Mouse (Mus musculus): Measurements from ENCODE around the gene CN725425.

CN725425 gene

DNA sequence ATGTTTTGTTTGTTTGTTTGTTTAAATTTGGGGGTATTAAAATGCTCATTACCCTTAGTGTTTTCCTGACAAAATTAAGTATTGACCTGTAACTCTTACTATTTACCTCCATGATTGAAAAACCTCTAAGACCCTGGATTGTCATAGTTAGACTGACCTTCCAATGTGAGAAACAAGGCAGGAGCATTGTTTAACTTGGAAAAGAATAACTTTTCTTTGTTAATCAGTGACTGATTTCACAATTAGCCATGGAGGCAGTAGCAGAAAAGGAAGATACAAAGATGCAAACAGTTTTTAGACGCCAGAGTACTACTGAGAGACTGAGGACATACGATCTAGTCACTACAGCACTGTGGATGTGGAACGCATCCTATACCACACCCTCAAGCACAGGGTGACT, 4.2 kb downstream of the CN725425 start:
- DNase-seq (ENCODE audit: extremely low read depth, insufficient read length, low spot score), result no peak

DNA sequence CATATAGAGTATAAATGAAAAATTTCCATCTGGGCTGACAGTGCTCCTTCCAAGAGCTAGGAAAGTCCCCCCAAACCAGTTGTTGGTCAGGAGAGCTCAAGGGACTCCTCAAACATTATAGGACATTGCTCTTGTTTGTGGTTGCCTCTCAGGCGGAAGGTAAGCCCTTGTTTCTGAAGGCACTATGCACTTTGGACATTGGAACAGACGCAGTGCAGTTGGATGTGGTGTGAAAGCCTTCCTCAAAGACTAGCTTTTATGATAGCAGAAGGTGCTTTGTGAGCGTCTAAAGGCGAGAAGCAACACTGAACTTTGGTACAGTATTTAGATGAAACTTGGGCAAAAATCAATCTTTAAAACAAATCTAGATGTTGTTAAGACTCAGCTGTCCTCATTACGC, 7.2 kb downstream of the CN725425 start:
- DNase-seq (ENCODE audit: extremely low read depth, insufficient read length, low spot score), result no peak

DNA sequence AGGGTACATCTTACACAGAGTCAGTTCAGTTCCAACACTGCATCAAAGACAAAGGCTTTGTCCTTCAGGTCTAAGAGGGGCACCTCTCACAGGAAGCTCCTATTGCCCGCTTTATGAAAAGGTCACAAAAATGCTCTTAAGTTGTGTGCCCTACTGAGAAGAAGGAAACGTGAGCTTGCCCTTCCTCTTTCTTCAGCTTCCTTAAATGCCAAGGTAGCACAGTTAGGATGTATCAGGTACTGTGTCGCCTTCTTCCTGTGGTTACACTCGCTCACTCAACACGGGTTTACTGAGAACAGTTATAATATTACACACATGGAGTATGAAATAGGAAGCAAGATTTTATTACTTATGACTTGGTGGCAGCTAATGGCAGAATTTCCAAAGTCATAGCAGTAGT, 38.0 kb downstream of the CN725425 start:
- no peak for DNase-seq (ENCODE audit: extremely low read depth, insufficient read length, low spot score)

DNA sequence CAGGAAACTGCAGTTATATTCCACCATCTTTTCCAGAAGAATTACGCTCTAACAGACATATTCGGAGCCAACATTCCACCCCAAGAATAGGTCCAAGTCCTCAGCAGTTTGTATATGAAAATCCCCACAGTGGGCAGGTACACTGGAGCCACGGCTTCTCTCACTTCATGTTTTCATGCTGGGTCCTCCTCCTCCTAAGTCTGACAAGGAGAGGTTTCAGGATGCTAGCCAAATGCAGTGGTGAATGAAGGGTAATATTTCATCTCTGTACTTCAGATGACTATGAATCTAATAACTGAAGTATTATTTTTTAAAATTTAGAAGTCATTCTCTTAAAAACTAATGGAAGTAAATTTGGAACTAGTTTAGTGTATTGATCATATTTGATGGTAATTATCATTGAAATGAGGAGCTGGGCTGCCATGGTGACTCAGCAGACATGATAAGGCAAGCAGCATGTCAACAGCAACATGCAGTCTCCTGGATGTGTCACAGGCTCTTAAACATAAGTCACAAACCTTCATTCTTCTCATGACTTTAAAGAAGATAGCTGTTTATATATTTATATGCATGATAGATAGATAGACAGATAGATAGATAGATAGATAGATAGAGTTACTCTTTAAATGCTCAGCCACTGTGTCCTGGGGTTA, 41.5 kb downstream of the CN725425 start:
- DNase-seq (ENCODE audit: extremely low read depth, insufficient read length, low spot score), result no peak

DNA sequence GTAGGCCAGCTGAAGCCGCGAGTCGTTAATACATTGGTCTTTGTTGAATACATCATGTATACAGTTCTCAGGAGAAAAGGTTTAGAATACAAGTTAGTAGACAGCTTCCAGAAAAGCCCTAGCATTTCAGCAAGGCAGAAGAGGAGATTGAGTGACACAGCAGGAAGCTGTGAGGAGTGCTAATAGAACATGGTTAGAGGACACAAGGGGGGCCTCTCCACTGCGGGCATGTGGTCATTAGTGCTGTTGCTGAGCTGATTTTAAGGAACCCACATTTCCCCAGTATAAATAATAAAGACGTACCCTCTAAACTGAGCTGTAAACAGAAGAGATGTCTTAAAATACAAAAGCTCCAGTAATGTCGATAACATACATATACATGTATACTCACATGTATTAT, 51.5 kb downstream of the CN725425 start:
- DNase-seq (ENCODE audit: extremely low read depth, insufficient read length, low spot score), result no peak

DNA sequence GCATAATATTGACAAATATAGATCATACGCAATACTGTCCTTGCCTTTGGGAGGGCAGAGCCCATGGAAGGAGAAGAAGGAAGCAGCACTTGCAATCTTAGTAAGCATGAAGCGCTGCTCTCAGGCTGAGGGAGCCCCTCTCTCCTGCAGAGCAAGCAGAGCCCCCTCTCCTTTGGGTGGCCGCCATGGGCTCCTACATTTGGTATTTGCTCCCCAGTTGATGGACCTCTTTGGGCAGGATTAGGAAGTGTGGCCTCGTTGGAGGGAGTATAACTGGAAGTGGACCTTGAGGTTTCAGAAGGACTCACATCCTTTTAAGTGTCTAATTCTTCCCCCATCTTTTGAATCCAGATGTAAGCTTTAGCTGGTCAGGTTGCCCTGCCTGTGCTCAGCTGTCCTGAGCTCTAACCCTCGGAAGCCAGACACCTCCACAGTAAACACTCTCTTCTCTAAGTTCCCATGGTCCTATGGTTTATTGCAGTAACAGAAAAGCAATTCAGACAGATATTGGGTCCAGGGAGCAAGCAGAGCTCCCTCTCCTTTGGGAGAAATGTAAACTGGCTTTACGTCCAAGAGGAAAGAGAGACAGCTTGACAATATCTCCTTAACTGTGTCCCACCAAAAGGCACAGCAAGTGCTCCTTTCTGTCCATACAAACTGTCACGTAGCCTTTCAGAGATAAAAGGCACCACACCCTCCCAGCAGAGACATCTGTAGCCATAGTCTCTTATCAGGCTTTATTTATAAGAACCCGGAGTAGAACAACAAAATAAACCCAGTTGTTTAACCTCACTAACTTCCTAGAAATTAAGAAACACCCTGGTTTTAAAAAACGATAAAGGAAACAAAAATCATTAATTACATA, 52.5 kb downstream of the CN725425 start:
- no peak for DNase-seq (ENCODE audit: extremely low read depth, insufficient read length, low spot score)

DNA sequence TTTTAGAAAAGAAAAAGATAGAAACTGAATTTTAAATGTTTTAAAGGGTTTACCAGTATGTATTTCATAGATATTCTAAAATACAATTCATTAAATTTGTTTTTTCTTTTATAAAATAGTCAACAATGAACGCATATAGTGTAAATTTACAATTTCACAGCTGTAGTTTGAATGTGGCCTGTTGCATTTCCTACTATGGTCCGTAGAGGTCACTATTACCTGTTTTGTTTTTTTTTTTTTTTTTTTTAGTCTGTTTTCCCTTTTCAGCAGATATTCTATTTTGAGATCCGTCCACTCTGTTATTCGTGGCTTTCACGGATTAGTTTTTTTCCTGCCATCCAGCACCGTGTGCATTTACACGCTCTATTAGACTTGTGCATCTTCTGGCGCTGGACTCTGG, 53.7 kb downstream of the CN725425 start:
- no peak for DNase-seq (ENCODE audit: extremely low read depth, insufficient read length, low spot score)

DNA sequence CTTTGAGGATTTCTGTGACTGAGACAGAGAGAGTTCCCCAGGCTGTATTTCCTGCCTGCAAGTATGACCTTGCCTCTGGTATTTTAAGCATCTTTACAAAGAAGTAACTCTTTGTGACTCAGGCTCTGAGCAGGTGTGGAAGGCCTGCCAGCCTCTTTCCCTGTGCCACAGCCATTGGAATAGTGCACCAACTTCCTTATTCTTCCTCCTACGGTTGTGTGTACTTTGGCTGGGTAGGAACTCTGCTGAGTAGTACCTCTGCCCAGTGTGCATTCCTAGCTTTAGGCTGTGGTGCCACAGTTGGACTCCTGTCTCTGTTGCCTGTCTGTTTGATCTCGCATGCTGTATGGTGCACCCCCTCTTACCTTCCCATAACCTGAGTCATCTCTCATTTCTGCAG, 56.0 kb downstream of the CN725425 start:
- no peak for DNase-seq (ENCODE audit: extremely low read depth, insufficient read length, low spot score)

DNA sequence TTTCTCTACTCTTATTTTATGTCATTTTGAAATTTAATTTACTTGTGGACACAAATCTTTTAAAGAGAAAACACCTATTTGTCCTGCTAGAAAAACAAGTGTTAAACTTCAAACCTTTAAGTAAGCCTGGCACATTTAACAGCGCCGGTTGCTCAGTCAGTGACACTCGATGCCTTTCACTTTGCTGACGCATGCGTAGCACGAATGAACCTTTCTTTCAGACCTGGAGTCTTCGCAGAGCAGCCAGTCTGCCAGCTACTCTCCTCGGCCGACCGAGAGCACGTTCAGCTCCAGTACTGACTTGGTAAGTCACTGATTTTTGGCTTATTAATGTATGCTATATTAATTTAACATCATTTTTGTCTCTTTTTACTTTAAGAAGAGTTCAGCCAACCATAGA, 57.8 kb downstream of the CN725425 start:
- no peak for DNase-seq (ENCODE audit: extremely low read depth, insufficient read length, low spot score)

DNA sequence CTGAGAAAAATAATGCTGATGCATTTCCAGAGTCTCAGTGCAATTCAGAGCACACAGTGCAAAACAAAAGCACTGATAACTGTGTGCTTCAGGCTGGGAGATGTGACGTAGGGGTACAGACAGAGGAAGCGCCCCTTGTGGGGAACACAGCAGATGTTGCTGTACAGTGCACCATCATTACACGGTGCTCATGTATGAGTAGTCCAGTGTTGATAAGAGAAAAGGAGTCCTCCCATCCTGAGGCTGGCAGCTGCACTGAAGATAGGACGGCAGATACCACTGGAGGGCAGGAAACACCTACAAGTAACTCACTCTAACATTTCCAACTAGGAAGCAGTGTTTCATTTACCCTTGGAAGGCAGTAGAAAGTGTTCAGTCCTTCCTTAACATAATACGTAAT, 61.3 kb downstream of the CN725425 start:
- DNase-seq (ENCODE audit: extremely low read depth, insufficient read length, low spot score), result no peak

DNA sequence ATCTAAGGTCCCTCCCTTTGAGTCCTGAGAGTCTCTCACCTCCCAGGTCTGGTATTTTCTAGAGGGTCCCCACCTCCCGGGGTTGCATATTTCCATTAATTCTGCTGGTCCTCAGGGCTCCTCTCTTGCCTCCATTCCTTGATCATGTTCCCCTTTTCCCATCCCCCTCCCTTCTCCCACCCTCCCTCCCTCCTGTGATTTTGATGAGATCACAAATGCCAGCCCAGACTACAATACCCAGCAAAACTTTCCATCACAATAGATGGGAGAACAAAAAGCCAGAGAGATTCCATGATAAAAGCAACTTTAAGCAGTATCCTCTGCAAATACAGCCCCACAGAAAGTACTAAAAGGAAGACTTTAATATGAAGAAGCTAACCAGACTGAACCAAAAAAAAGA, 64.6 kb downstream of the CN725425 start:
- DNase-seq (ENCODE audit: extremely low read depth, insufficient read length, low spot score), result no peak

DNA sequence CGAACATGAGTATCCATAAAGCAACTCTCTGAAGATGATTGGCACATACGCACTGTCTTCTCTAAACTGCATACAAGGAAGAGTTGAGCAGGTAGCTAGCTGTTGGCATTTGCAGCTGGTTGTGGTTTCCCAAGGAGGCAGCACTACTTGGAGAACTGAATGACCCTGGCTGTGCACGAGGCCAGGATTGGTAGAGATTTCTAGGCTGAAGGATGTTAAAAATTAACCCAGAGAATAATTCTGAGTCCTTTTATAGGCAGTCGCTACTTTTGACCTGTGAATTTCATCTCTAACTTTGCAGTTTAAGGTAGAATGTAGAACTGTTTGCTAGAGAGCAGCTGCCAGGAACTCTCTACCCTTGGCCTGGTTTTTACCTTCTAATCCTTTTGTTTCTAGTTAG, 69.2 kb downstream of the CN725425 start:
- no peak for DNase-seq (ENCODE audit: extremely low read depth, insufficient read length, low spot score)

DNA sequence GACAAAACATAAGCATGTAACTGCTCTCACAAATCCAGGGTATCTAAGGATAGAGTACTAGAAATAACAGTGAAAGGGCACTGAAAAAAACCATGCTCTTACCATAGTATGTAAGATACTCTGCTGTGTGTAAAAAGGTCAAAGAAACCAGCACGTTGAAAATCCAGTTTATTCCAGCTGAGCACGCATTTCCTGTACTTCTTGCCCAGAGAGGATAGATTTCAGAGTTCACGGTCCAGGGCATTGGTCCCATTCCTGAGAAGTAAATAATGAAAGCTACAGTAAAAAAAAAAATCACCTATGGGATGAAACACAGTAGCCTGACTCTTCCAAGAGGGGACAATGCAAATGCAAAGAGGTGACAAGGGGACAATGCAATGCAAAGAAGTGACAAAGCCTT, 76.7 kb downstream of the CN725425 start:
- no peak for DNase-seq (ENCODE audit: extremely low read depth, insufficient read length, low spot score)

DNA sequence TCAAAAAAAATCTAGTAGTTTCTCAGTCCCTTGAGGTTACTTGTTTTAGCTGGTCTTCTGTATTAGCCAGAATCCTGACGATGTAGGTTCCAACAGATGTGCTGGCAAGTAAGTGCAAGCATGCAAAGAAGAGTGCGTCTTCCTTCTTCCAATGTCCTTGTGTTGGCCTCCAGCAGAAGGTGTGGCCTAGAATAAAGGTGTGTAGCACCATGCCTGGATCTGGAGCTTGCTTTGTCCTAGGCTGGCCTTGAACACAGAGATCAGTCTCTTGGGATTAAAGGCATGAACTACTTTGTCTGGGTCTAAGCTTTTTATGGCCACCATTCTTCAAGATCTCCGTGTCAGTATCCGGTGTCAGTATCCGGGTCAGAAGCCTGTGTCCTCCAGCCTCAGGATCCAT, 80.3 kb downstream of the CN725425 start:
- no peak for DNase-seq (ENCODE audit: extremely low read depth, insufficient read length, low spot score)

DNA sequence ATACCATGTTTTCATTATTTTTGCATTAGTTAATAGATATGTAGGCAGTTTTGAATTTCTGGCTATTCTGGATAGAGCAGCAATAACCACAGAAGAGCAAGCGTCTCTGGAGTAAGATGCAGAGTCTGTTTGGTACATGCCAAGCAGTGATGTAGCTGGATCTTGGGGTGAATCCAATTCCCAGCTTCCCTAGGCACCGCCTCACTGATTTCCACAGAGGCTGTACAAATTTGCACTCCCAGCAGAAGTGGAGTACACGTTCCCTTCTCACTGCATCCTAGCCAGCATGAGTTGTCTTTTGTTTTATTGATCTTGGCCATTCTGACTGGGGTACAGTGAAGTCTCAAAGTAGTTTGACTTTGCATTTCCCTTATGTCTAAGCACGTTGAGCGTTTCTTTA, 82.2 kb downstream of the CN725425 start:
- no peak for DNase-seq (ENCODE audit: extremely low read depth, insufficient read length, low spot score)

DNA sequence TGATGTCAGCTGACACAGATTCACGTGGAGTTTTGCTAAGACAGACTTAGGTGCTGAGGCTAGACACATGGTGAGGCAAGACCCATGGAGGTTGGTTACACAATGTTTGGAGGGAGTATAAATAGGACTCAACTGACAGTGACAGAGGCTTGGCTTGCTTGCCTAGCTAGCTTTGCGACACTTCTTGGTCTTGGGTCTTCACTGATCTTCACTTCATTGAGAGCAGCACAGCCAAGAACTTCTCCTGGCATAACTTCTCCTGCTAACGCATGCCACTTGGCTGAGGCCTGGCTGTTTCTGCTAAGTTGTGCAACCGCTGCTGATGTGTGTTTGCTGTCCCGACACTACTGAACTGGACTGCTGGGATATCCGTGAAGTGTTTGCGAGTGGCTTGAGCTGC, 83.5 kb downstream of the CN725425 start:
- DNase-seq (ENCODE audit: extremely low read depth, insufficient read length, low spot score), result no peak

DNA sequence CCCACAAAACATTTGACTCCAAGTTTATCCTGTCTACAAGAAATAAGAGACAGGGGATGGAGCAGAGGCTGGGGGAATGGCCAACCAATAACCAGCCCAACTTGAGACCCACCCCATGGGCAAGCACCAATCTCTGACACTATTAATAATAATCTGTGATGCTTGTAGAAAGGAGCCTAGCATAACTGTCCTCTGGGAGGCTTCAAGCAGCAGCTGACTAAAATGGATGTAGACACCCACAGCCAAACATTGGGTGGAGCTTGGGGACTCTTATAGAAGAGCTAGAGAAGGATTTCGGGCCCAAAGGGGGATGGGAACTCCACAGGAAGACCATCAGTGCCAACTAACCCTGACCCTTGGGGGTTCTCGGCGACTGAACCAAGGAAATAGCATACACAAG, 84.1 kb downstream of the CN725425 start:
- DNase-seq (ENCODE audit: extremely low read depth, insufficient read length, low spot score), result no peak

DNA sequence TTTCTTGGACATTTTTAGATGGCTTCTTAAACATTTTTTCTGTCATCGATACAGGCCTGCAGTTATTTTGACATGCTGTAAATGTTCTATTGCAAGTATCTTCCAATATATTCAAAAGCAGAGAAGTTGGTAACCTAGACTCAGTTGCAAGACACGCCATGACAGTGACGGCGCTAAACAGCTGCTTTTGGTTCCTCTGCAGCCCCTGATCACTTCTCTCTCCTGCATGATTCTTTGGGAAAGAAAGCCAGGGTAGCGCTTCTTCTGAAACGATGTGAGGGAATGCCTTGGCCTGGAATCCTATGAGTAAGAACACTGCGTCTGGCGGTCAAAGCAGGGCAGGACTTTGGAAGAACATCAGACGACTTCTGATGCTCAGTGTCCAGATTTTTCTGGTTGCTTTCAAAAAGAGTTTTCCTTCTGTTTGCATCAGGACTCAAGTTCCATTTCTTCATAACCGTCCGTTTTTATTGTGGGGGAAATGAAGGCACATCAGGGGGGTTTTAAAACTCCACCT, 100.1 kb downstream of the CN725425 start:
- DNase-seq (ENCODE audit: extremely low read depth, insufficient read length, low spot score), result no peak

DNA sequence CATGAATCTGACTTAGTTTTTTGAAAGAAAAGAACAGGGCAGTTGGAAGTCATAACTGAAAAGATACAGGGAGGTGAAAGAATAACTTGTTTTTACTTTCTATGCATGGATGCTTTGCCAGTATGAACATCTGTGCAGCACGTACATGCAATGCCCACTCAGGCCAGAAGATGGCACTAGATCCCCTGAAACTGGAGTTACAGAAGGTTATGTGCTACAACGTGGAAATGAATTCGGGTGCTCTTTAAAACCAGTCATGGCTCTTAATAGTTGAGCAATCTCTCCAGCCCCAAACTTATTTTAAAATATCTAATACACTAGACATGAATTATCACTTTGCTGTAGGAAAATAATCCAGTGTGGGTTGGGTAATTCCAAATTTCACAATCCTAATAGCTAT, 102.1 kb downstream of the CN725425 start:
- no peak for DNase-seq (ENCODE audit: extremely low read depth, insufficient read length, low spot score)

DNA sequence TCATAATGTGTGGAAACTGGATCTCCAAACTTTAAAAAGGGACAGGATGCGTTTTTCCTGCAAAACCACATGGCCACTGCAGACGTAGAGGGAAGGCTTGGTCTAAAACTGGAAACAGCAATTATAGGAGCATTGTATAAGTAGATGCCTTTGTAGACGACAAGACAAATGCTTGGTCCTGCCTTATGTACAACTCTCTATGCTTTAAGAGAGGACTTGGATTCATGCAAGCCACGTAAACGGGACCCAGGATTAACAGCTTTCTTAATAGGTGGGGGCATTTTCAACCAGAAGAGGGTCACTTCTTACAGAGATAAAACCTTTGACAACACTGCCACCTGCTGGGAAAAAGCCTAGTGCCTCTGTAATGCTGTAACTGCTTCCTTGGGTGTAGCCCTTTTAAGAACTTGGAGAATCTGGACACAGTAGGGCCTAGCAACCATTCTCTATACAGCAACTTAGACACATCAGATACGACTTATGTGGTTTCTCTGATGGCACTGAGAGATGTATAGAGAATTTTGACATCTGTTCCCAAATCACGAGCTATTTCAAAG, 105.1 kb downstream of the CN725425 start:
- no peak for DNase-seq (ENCODE audit: extremely low read depth, insufficient read length, low spot score)
